Mouse (Mus musculus) cerebellum, adult 2 months (tissue): ENCODE data around the gene Prss53. TPM values are rescaled to one million over a fixed set of nuclear protein-coding genes. Genes with fewer than 3 reads are reported as not detected.
A peak's percentile ranks its signal among the peaks of the same experiment; 100 is the strongest.

ENCODE experiments used
- DNase-seq, 2 experiments: peaks; one replicate each; pipeline ENCODE4 v3.0.0; 2021
- H3K27ac ChIP-seq: fragments of 200-500 bp; 2 replicates; pipeline ENCODE4 v1.5.1; 2012; ENCODE audit warnings: low read length, control low read depth, inconsistent platforms; ENCODE audit not compliant: insufficient read depth
- H3K27me3 ChIP-seq: fragments of 200-500 bp; 2 replicates; pipeline ENCODE4 v1.6.1; 2012; ENCODE audit warnings: inconsistent platforms, mild to moderate bottlenecking, low read length, moderate library complexity; ENCODE audit not compliant: control insufficient read depth, insufficient read depth
- H3K4me1 ChIP-seq: fragments of 200-500 bp; 2 replicates; pipeline ENCODE4 v1.6.1; 2011; ENCODE audit warnings: low read length; ENCODE audit not compliant: control insufficient read depth, insufficient read depth
- H3K4me3 ChIP-seq: fragments of 200-500 bp; replicated peaks from 2 replicates; pipeline ENCODE3; 2011; ENCODE audit warnings: mild to moderate bottlenecking, low read depth, low read length, control low read depth; ENCODE audit not compliant: insufficient read depth
- CTCF ChIP-seq: fragments of 200-500 bp; IDR thresholded peaks from 2 replicates; pipeline ENCODE4 v1.5.1; 2011; ENCODE audit warnings: low read depth, mild to moderate bottlenecking, control low read depth, low read length, moderate library complexity, borderline replicate concordance; ENCODE audit not compliant: insufficient read depth
- POLR2A ChIP-seq: fragments of 200-500 bp; IDR thresholded peaks from 2 replicates; pipeline ENCODE4 v1.6.1; 2011; ENCODE audit warnings: low read length, control low read depth, borderline replicate concordance; ENCODE audit not compliant: insufficient read depth
- WGBS: fragments of 180-500 bp; shearing (Covaris S2); methylation state at CpG from one replicate; pipeline ENCODE4 v1.1.7; 2018; 5-methylcytosine and 5-hydroxymethylcytosine counted together
- polyA plus RNA-seq: library from polyadenylated mRNA; depleted of rRNA; stranded (reverse); fragments of >200 nt; gene quantifications from 2 replicates; pipeline ENCODE4 v1.2.3, GENCODE M21; 2012

The Prss53 gene
- polyA plus RNA-seq, 1 experiment: 5.3 TPM

DNA sequence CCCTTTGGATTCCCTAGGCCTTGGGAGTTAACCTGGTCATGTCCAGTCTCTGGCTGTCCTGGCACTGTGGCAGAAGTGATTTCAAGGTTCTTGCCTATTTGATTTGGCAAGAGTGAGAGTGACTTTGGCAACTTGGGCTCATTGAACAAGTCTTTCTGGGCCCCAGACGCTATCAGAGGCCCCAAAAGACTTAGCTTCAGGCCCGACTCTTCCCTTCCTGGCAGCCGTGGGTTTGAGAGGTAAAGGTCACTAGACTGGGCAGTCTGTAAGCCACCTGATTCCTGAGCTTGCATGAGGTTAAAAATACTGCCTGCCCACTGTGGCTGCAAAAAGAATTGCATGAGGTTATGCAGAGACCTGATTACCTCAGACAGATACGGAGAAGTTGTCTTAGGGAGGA is 17.9 kb upstream of the Prss53 start:
- Histone ChIP-seq H3K4me3 (no peak overlapping the region), H3K27ac (no peak overlapping the region), H3K27me3 (no peaks in the 10 kb centered on the region), H3K4me1 (peaks cover 6% of the 10 kb centered on the region; the same call in 1 of the 2 replicates)
- WGBS: 88% methylated on average over 4 of the region's 4 CpGs
- no peak for TF ChIP-seq POLR2A
- DNase-seq: no peak

DNA sequence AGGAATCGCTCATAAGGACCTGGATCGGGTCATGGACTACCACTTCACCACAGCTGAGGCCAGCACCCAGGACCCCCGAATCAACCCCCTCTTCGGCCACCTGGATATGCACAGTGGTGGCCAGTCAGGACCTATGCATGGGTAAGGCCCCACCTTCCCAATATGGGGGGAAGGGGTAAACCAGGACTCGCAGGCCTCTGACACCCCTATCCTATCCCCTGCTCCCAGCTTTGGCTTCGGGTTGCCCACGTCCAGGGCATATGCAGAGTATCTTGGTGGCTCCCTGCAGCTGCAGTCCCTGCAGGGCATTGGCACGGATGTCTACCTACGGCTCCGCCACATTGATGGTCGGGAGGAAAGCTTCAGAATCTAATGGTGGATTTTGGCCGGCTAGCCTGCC is 17.2 kb upstream of the Prss53 start:
- Histone ChIP-seq H3K4me1 (peaks cover 6% of the 10 kb centered on the region; the same call in 1 of the 2 replicates), H3K27ac (no peak overlapping the region), H3K27me3 (no peaks in the 10 kb centered on the region), H3K4me3 (no peak overlapping the region)
- no peak for DNase-seq
- TF ChIP-seq POLR2A (no peak), CTCF (no peak)
- WGBS: 91% methylated on average over 12 of the region's 12 CpGs

DNA sequence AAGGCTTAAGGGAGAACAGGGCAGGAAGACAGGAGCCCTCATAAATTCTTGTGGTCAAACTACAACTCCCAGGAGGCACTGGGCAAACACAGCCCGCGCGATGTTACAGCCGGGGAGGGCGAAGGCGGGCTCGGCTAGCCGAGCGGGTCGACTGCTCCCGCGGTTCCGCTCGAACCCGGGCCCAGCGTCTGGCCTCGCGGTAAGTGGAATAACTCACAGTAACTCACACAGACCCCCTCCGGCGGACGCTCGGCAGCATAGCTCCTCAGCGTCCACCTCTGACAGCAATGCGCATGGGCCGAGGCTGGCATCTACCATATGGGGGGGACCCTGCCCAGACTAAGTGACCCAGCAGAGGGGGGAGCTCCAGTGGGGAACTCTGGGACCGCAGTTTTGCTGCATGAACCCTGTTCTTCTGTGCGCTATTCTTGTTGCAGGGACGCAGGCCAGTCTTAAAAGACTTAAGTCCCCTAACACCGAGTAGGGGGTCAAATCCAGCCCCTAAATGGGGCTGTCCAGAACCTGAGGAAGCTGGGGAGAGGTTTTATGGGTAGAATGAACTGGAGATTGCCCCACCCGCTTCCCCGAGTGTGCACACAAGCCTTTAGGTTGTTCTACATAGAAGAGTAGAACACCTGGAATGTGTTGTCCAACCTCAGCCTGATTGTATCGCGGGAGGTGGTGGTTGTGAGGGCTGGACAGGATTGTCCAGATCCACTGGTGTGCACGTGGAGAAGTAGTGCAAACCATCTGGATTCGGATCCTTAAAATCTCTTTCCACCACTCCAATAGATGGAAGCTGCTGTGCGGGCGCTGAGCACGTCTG is 13.4 kb upstream of the Prss53 start, which contains the start of gene Bckdk:
Gene Bckdk (plus strand): TSS at position 112 of the 826 bp plus-strand sequence.
- Histone ChIP-seq H3K4me3 (peak within 1 kb of the TSS; percentile 84), H3K27me3 (no peaks in the 10 kb centered on the region), H3K27ac (peak within 1 kb of the TSS; percentile 79), H3K4me1 (peaks cover 6% of the 10 kb centered on the region; the same call in 1 of the 2 replicates)
- DNase-seq: peak; percentile 82 to 83
- WGBS: 6% methylated on average over 38 of the region's 38 CpGs
- TF ChIP-seq CTCF (no peak), POLR2A (peak; percentile 86; the same call in 1 of the 2 replicates)

DNA sequence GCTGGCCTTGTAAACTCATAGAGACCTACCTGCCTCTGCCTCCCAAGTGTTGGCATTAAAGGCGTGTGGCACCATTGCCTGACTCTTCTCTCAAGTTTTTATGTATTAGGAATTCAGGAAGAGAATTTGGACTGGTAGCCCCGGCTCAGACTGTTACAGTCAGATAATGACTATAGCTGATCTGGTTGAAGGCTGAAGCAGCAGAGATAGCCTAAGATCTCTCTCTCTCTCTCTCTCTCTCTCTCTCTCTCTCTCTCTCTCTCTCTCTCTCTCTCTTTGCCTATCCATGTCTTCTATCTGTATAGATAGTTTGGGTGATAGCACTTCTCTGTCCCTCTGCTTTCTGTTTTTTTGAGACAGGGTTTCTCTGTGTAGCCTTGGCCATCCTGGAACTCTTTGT is 11.0 kb upstream of the Prss53 start:
- H3K27me3 ChIP-seq: no peaks in the 10 kb centered on the region
- TF ChIP-seq POLR2A (no peak), CTCF (no peak)
- peaks cover 6% of the 10 kb centered on the region; the same call in 1 of the 2 replicates for H3K4me1 ChIP-seq
- no peak overlapping the region for H3K4me3 ChIP-seq
- WGBS: 75% methylated on average over 2 of the region's 2 CpGs
- no peak overlapping the region for H3K27ac ChIP-seq
- no peak for DNase-seq

DNA sequence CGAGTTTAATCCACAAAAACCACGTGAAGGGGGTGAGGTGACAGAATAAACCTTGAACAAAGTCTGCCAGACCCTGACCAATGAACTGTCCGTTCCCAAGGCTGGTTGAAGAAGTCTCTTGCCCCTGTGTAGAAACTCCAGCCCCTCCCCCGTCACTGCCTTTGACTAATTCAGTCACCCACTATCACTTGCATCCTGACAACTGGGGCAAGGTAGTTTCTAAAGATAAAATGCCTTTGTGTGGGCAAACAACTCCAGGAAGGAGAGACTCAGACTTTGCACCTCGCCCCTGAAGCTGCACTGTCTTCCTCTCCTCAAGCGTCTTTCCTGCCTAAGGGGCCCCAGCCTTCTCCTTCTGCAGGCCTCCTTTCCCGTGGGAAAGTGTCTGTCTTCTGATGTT is 9.2 kb upstream of the Prss53 start:
- no peaks in the 10 kb centered on the region for H3K27me3 ChIP-seq
- no peak overlapping the region for H3K4me3 ChIP-seq
- no peak for DNase-seq
- peaks cover 3% of the 10 kb centered on the region; the same call in 1 of the 2 replicates for H3K4me1 ChIP-seq
- TF ChIP-seq CTCF: no peak
- no peak for TF ChIP-seq POLR2A
- WGBS: 42% methylated on average over 7 of the region's 7 CpGs
- no peak overlapping the region for H3K27ac ChIP-seq

DNA sequence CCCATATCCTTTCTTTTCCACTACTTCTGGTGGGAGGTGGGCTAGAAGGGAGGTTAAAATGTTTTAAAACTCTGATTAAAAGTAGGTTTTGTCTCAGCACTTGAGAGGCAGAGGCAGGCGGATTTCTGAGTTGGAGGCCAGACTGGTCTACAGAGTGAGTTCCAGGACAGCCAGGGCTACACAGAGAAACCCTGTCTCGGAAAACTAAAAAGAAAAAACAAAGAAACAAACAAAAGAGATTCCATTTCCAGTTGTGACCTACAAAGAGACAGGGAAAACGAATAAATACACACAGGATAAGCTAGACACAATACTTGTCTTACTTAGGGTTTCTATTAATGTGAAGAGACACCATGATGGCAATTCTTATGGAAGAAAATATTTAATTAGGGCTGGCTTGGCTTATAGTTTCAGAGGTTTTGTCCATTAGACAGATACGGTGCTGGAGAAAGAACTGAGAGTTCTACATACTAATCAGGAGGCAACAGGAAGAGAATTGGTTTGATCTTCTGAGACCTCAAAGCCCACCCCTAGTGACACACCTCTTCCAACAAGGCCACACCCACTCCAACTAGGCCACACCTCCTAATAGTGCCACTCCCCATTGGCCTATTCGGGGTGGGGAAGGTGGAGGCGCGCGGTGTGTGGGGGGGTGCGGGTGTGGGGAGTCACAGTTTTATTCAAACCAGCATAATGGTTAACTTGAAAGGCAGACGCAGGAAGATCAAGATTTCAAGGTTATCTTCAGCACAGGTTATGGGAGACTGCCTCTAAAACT is 7.6 kb upstream of the Prss53 start:
- Histone ChIP-seq H3K27me3 (no peaks in the 10 kb centered on the region), H3K27ac (no peak overlapping the region), H3K4me1 (peaks cover 4% of the 10 kb centered on the region; the same call in 1 of the 2 replicates), H3K4me3 (no peak overlapping the region)
- TF ChIP-seq POLR2A (no peak), CTCF (no peak)
- WGBS: 33% methylated on average over 10 of the region's 10 CpGs
- DNase-seq: no peak

DNA sequence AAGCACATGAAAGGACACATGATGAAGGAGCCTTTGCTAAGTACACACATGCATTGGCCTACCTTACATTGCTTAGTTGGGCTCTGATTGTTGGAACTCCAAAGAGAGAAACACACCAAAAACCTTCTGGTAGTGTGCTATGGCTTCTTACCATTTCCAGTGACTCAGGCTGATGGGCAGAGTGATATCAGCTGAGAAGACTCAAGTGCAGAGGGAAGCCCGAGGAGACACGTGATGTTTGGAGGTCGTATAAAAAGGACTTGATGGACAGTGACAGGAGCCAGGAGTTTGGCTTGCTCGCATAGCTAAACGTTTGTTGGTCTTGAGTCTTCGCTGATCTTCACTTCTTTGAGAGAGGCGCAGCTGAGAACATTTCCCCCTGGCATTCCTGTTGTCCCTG is 6.8 kb upstream of the Prss53 start:
- TF ChIP-seq POLR2A (no peak), CTCF (no peak)
- Histone ChIP-seq H3K27me3 (no peaks in the 10 kb centered on the region), H3K27ac (no peak overlapping the region), H3K4me1 (peaks cover 4% of the 10 kb centered on the region; the same call in 1 of the 2 replicates), H3K4me3 (no peak overlapping the region)
- no peak for DNase-seq
- WGBS: 85% methylated on average over 7 of the region's 7 CpGs
